Mouse (Mus musculus) brain, embryonic 14.5 days (tissue): ENCODE measurements at regions not wholly inside any gene's neighbourhood (a gene's known extent, or its start where the extent isn't known, plus 50 kb on each side); places are given as distances from the start of the nearest gene placed in this dataset.
"Not testable (repeated sequence)": the region's sequence is repeated elsewhere in the genome, so short reads cannot be mapped to it uniquely, and the experiment has no call there.

Experiments
- DNase-seq: peaks from one replicate; pipeline ENCODE4 v3.0.0-alpha.2; 2011; ENCODE audit warnings: low read depth
- CTCF ChIP-seq: fragments of 200-500 bp; IDR thresholded peaks from 2 replicates; pipeline ENCODE4 v1.5.1; 2012; ENCODE audit warnings: inconsistent platforms, mild to moderate bottlenecking, moderate library complexity, borderline replicate concordance; ENCODE audit not compliant: insufficient read depth, insufficient read length; ENCODE audit errors: extremely low read depth
- POLR2A ChIP-seq: fragments of 200-500 bp; IDR thresholded peaks from 2 replicates; pipeline ENCODE4 v1.6.1; 2012; ENCODE audit warnings: mild to moderate bottlenecking, inconsistent platforms, borderline replicate concordance; ENCODE audit not compliant: poor library complexity, insufficient read depth, insufficient read length, severe bottlenecking; ENCODE audit errors: extremely low read depth

GRCm38 (mm10) chr8:103693531-103693930 lies 407.9 kb upstream of the Cdh5 start:
- DNase-seq: no peak
- TF ChIP-seq POLR2A: no peak
- no peak for TF ChIP-seq CTCF

- no peak for DNase-seq
- no peak for TF ChIP-seq POLR2A
- no peak for TF ChIP-seq CTCF
Observed at GRCm38 (mm10) chr8:103694331-103694891, 407.0 kb upstream of the Cdh5 start.

GRCm38 (mm10) chr8:103699016-103699520 lies 402.4 kb upstream of the Cdh5 start:
- no peak for DNase-seq
- no peak for TF ChIP-seq CTCF
- no peak for TF ChIP-seq POLR2A

- TF ChIP-seq CTCF: no peak
- TF ChIP-seq POLR2A: no peak
- DNase-seq: no peak
Observed at GRCm38 (mm10) chr8:103702236-103702635, 399.2 kb upstream of the Cdh5 start.

GRCm38 (mm10) chr8:103706084-103706483 lies 395.3 kb upstream of the Cdh5 start:
- TF ChIP-seq POLR2A (no peak), CTCF (no peak)
- DNase-seq: no peak

- not testable (repeated sequence) for DNase-seq
Observed at GRCm38 (mm10) chr8:103710871-103711270, 390.6 kb upstream of the Cdh5 start.

- TF ChIP-seq CTCF (no peak), POLR2A (no peak)
- DNase-seq: no peak
Observed at GRCm38 (mm10) chr8:103717723-103718122, 383.7 kb upstream of the Cdh5 start.

GRCm38 (mm10) chr8:103733466-103733865 lies 368.0 kb upstream of the Cdh5 start:
- no peak for DNase-seq
- TF ChIP-seq POLR2A (no peak), CTCF (no peak)

GRCm38 (mm10) chr8:103738330-103738729 lies 363.1 kb upstream of the Cdh5 start:
- DNase-seq: peak; percentile 79

GRCm38 (mm10) chr8:103741395-103741794 lies 360.0 kb upstream of the Cdh5 start:
- peak; percentile 52 for DNase-seq
- TF ChIP-seq CTCF: no peak
- TF ChIP-seq POLR2A: no peak

More at GRCm38 (mm10) chr8:103738330-103738729, 363.1 kb upstream of the Cdh5 start:
- no peak for TF ChIP-seq CTCF
- TF ChIP-seq POLR2A: no peak

- TF ChIP-seq POLR2A: no peak
- TF ChIP-seq CTCF: no peak
- DNase-seq: no peak
Observed at GRCm38 (mm10) chr8:103748734-103749133, 352.7 kb upstream of the Cdh5 start.

GRCm38 (mm10) chr8:103750278-103751097 lies 350.9 kb upstream of the Cdh5 start:
- peak; percentile 24 for DNase-seq

More at GRCm38 (mm10) chr8:103750278-103751097, 350.9 kb upstream of the Cdh5 start:
- TF ChIP-seq POLR2A (no peak), CTCF (no peak)
